Mouse (Mus musculus): ENCODE results near the gene Atg5.

Gene Atg5

DNA sequence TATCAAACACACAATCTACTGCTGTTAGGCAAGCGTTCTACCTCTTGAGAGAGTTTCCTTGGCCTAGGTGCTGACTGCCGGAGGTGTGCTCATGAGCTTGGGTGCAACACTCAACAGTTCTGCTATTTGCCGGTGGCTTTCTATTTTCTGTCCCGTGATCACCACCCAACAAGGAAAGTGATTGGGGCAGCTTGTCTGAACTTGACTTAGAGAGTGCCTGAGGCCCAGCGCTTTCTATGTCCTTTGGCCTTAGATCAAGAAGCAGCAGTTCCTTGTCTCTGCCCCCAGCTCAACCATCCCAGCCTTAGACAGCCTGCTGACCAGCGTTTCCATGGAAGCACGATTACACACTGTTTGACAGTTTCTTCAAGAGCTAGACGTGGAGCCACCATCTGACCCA lies 124.7 kb downstream of the Atg5 start:
- DNase-seq, result no peak

- DNase-seq, result no peak
These were observed 132.0 kb downstream of the Atg5 start for GRCm38 (mm10) chr10:44400119-44400518.

GRCm38 (mm10) chr10:44400602-44401001 lies 132.4 kb downstream of the Atg5 start:
- DNase-seq, result no peak

DNA sequence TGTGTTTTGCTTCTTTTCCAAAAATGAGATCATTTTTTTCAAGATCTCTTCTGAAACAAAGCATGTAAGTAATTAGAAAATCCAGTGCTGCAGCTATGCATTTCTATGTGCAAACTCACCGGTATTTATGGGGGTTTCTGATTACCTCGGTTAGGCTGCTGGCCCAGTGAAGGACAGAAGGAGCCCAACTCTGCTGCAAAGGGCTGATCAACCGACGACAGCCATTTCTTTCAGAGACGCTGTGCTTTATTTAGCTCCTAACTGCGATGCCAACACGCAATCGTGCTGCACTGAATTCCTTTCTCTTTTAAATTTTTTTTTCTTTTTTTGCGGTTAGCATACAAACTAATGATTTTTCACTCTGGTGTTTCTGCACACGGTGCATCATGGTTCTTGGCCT lies 133.4 kb downstream of the Atg5 start:
- DNase-seq, result no peak

DNA sequence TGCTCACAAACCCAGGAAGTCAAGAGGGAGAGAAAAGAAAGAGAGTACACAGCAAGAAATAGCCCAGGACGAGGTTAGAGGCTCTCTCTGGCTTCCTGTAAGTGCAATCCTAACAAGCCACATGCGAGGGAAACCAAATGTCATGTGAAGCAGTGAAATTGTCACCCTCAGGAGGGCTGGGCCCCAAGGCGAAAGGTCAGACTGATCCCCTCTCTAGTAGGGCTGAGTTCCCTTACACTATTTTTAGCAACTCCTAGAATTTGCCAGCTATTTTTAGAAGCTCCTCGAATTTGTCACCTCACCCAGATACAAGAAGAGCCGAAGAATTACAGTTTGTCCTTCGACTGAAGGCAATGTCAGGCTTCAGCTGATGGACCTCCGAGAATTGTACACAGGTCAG lies 135.3 kb downstream of the Atg5 start:
- no peak for DNase-seq

DNA sequence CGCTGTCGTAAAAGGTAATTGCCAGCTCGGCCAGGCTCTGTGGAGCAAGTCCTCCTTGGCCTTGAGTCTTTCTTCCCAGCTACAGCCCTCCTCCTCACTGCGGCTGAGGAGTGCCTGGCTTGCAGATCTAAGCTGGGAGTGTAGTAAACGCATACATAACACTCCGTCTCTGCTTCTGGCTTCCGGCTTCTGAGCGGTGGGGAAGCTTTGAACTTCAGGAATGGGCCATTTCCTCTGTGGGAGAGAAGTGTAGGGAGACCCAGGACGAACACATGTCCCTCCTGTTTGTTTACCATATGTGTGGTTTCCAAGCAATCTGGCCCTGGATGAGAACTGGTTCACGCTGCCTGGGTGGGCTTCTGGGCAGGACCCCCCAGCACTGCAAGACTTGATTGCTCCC lies 140.9 kb downstream of the Atg5 start:
- DNase-seq, result no peak

DNA sequence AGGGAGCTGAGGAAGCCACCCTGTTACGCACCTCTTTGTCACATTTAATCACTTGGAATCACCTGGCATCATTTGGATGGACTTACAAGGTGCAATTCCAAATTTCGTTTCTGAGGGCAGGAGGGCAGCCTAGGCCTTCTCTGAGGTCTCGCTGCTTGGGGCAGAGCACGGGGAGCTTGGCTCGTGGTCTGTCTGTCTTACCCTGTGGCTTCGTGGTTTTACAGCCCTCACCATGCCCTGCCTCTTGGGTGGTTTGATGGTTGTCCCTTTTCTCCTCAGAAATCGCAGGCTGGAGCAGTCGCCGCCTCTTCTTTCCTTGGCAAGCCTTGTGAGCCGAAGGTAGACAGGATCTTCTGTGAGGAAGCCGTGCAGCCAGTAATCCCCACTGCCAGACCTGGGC lies 141.8 kb downstream of the Atg5 start:
- no peak for DNase-seq
